Mouse (Mus musculus): ENCODE measurements around the gene Gramd1c. TPM values are rescaled to one million over a fixed set of nuclear protein-coding genes. Genes with fewer than 3 reads are reported as not detected.

The Gramd1c gene
- polyA plus RNA-seq, 1 experiment from 2014 or later, result 5.7 TPM

DNA sequence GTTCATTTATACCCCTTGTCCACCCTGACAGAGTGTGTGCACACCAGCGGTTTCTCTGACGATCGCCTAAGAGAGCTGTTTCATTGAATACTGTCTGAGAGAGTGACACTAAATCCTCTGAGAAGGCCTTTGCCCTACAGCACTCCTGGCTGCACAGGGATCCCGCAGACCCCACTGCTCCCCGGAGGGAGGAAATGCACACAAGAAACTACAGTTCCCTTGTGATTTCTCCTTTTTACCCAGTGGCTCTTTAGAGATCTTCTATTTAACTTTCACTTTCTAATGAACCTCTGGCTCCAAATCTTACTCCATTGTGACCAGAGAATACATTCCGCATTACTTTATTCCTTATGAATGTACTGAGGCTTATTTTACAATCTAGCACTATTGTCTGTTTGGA is 36.9 kb downstream of the Gramd1c start:
- TF ChIP-seq CTCF (IDR thresholded peaks at IDR 0.05; ENCODE audit: low read depth), result no peak
- H3K4me3 ChIP-seq (replicated peaks; ENCODE audit: low read depth, low read length), result no peak overlapping the region
- no peak overlapping the region for H3K9ac ChIP-seq (ENCODE audit: low read depth, low read length)
- H3K27me3 ChIP-seq (ENCODE audit: insufficient read depth, low read length), result no peaks in the 10 kb centered on the region
- no peaks in the 10 kb centered on the region for H3K36me3 ChIP-seq (ENCODE audit: insufficient read depth, low read length)
- peak overlapping the region; percentile 25 for H3K4me2 ChIP-seq (ENCODE audit: low read length)
- H3K27ac ChIP-seq, result 0 out of 2 replicates have a peak overlapping the region, but pooled peaks have one; percentile 31
- WGBS, result 36% methylated on average over 6 of the region's 6 CpGs
- ATAC-seq (replicated peaks; ENCODE audit: low FRiP score, low read depth) (no peak), DNase-seq (ENCODE audit: low spot score) (peak; percentile 20)
- no peaks in the 10 kb centered on the region for H3K9me3 ChIP-seq (replicated peaks; ENCODE audit: low read length)
- no peaks in the 10 kb centered on the region for H3K4me1 ChIP-seq (replicated peaks; ENCODE audit: insufficient read depth, low read length)

DNA sequence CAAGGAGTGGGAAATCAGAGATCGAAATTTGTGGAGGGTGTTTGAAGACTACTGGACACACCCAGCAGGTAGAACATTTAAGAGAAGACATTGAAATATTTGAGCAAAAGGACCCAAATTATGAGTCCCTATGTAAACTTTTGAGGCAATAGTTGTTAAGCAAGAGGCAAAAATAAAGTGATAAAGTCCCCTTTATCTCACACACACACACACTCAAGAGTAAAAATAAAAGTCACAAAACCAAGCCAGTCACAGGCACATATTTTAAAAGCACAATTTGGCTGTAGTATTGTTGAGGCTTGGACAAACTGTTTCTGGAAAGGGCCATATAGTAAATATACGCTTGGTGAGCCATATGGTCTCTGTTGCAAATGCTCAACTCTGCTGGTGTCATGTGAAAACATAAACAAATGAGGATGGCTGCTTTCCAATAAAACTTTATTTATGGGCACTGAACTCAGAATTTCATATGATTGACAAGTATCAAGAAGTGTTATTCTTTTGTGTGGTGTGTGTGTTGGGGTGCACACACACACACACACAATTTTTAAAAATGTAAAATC is 44.1 kb downstream of the Gramd1c start:
- no peak overlapping the region for H3K4me2 ChIP-seq (ENCODE audit: low read length)
- WGBS, result 84% methylated on average over 2 of the region's 2 CpGs
- no peak for ATAC-seq (replicated peaks; ENCODE audit: low FRiP score, low read depth)

DNA sequence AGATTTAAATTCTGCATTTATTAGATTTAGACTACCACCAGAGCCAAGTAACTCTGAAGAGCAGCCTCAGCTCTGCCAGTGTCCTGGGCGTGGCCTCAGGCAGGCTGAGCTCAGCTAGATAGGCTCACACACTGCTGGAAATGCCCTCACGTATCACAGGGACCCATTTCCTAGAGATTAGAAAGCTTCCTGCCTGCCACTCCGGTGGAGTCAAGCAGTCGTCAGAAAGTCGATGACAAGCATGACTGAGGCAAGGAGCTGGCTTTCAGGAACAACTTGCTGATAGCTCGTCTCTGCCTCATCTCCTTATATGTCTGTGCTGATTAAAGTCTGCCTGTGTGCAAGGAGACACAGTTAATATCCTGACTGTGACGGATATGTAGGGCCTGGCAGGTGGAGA is 44.8 kb downstream of the Gramd1c start:
- 46% methylated on average over 7 of the region's 7 CpGs for WGBS
- DNase-seq (ENCODE audit: low spot score), result no peak

More for the DNA sequence above, 44.1 kb downstream of the Gramd1c start:
- no peak for TF ChIP-seq CTCF (IDR thresholded peaks at IDR 0.05; ENCODE audit: low read depth)
- DNase-seq (ENCODE audit: low spot score), result no peak
- Histone ChIP-seq H3K27ac (no peak overlapping the region), H3K27me3 (ENCODE audit: insufficient read depth, low read length) (no peaks in the 10 kb centered on the region), H3K4me1 (replicated peaks; ENCODE audit: insufficient read depth, low read length) (no peaks in the 10 kb centered on the region), H3K9ac (ENCODE audit: low read depth, low read length) (no peak overlapping the region), H3K4me3 (replicated peaks; ENCODE audit: low read depth, low read length) (no peak overlapping the region), H3K9me3 (replicated peaks; ENCODE audit: low read length) (no peaks in the 10 kb centered on the region), H3K36me3 (ENCODE audit: insufficient read depth, low read length) (no peaks in the 10 kb centered on the region)

DNA sequence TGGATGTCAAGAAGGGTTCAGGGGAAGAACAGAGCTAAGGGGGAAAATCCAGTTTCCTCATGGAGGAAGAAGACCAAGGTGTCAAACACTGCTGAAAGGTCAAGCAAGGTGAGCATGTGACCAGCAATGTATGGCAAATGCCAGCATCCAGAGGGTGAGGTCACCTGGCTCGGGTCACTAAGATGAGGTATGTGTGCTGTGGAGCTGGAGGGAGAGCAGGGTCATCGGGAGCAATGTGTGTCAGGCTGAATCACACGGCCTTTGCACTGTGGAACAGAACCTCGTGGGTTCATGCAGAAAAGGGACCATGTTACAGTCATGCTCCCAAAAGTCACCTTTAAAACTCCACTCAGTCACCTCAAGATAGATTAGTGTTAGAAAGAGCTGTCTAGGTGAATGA is 45.4 kb downstream of the Gramd1c start:
- H3K27ac ChIP-seq, result no peak overlapping the region
- WGBS, result 87% methylated on average over 4 of the region's 4 CpGs
- DNase-seq (ENCODE audit: low spot score), result no peak
- H3K4me2 ChIP-seq (ENCODE audit: low read length), result no peak overlapping the region
- no peak overlapping the region for H3K9ac ChIP-seq (ENCODE audit: low read depth, low read length)
- H3K36me3 ChIP-seq (ENCODE audit: insufficient read depth, low read length), result no peaks in the 10 kb centered on the region
- H3K9me3 ChIP-seq (replicated peaks; ENCODE audit: low read length), result no peaks in the 10 kb centered on the region
- no peaks in the 10 kb centered on the region for H3K27me3 ChIP-seq (ENCODE audit: insufficient read depth, low read length)
- H3K4me1 ChIP-seq (replicated peaks; ENCODE audit: insufficient read depth, low read length), result no peaks in the 10 kb centered on the region
- no peak for TF ChIP-seq CTCF (IDR thresholded peaks at IDR 0.05; ENCODE audit: low read depth)
- H3K4me3 ChIP-seq (replicated peaks; ENCODE audit: low read depth, low read length), result no peak overlapping the region
- no peak for ATAC-seq (replicated peaks; ENCODE audit: low FRiP score, low read depth)

More for the DNA sequence above, 44.8 kb downstream of the Gramd1c start:
- H3K9ac ChIP-seq (ENCODE audit: low read depth, low read length), result no peak overlapping the region
- no peak overlapping the region for H3K27ac ChIP-seq
- TF ChIP-seq CTCF (IDR thresholded peaks at IDR 0.05; ENCODE audit: low read depth), result no peak
- H3K4me1 ChIP-seq (replicated peaks; ENCODE audit: insufficient read depth, low read length), result no peaks in the 10 kb centered on the region
- H3K36me3 ChIP-seq (ENCODE audit: insufficient read depth, low read length), result no peaks in the 10 kb centered on the region
- H3K27me3 ChIP-seq (ENCODE audit: insufficient read depth, low read length), result no peaks in the 10 kb centered on the region
- no peak for ATAC-seq (replicated peaks; ENCODE audit: low FRiP score, low read depth)
- no peak overlapping the region for H3K4me3 ChIP-seq (replicated peaks; ENCODE audit: low read depth, low read length)
- H3K4me2 ChIP-seq (ENCODE audit: low read length), result no peak overlapping the region
- H3K9me3 ChIP-seq (replicated peaks; ENCODE audit: low read length), result no peaks in the 10 kb centered on the region

DNA sequence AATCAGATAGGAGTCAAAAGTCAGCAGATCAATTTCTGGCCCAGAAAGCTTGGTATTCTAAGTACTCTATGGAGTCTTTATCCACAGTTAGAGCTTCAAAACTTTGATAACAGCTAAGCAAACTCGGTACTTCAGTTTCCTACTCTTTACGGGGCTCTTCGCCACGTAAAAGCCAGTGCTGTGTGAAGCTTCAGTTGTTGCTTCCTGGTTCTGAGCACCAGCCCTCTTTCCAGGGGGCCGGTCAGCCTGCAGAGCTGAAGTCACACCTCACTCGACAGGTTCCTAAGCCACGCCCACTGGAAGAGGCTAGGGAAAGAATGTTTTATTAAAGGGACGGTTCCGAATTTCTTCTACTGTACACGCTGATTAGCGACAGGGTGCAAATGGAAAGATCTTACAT is 47.0 kb downstream of the Gramd1c start:
- Histone ChIP-seq H3K9me3 (replicated peaks; ENCODE audit: low read length) (no peaks in the 10 kb centered on the region), H3K4me1 (replicated peaks; ENCODE audit: insufficient read depth, low read length) (no peaks in the 10 kb centered on the region), H3K27ac (no peak overlapping the region), H3K36me3 (ENCODE audit: insufficient read depth, low read length) (no peaks in the 10 kb centered on the region), H3K4me3 (replicated peaks; ENCODE audit: low read depth, low read length) (peak overlapping the region; percentile 36; the same call in 1 of the 2 replicates), H3K9ac (ENCODE audit: low read depth, low read length) (peak overlapping the region; percentile 43), H3K4me2 (ENCODE audit: low read length) (peak overlapping the region; percentile 54), H3K27me3 (ENCODE audit: insufficient read depth, low read length) (no peaks in the 10 kb centered on the region)
- DNase-seq (ENCODE audit: low spot score) (peak; percentile 67), ATAC-seq (replicated peaks; ENCODE audit: low FRiP score, low read depth) (peak; percentile 89)
- TF ChIP-seq CTCF (IDR thresholded peaks at IDR 0.05; ENCODE audit: low read depth), result no peak
- WGBS, result 8% methylated on average over 11 of the region's 11 CpGs

DNA sequence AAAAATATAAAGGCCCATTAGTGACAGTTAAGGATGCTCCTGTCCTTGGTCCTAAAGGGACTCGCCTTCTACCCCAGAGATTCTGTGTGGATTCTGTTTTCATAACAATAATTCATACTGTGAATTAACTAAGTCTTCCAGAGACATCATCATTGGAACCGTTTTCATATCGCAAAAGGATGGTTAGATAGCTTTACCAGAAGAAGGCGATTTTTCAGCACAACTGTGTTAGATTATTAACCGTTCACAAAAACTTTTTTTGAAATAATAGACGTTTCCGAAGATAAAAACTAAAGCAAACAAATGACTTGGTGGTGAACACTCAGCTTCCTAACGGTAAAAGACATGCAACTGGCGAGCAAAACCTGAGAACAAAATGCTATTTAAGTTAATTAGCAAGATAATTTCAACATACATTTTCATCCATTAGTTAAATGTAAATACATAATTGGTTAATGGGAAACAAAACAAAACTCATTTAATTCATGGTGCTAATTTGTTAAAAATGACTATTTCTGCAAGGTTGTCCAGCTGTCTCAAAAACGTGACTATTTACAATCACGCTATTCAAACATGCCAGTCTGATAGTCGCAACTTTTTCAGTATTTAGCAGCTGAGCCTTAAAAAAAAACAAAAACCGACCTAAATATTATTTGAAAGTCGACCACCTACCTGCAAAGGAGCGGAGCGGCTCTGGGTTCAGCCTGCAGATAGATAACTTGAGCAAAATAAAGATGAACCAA is 47.6 kb downstream of the Gramd1c start:
- H3K9ac ChIP-seq (ENCODE audit: low read depth, low read length), result peak overlapping the region; percentile 43
- no peaks in the 10 kb centered on the region for H3K36me3 ChIP-seq (ENCODE audit: insufficient read depth, low read length)
- TF ChIP-seq CTCF (IDR thresholded peaks at IDR 0.05; ENCODE audit: low read depth), result no peak
- no peak for DNase-seq (ENCODE audit: low spot score)
- H3K27ac ChIP-seq, result no peak overlapping the region
- H3K9me3 ChIP-seq (replicated peaks; ENCODE audit: low read length), result no peaks in the 10 kb centered on the region
- peak overlapping the region; percentile 54 for H3K4me2 ChIP-seq (ENCODE audit: low read length)
- WGBS, result 60% methylated on average over 16 of the region's 16 CpGs
- H3K27me3 ChIP-seq (ENCODE audit: insufficient read depth, low read length), result no peaks in the 10 kb centered on the region
- no peaks in the 10 kb centered on the region for H3K4me1 ChIP-seq (replicated peaks; ENCODE audit: insufficient read depth, low read length)
- no peak for ATAC-seq (replicated peaks; ENCODE audit: low FRiP score, low read depth)
- H3K4me3 ChIP-seq (replicated peaks; ENCODE audit: low read depth, low read length), result peak overlapping the region; percentile 36; the same call in 1 of the 2 replicates

All from kidney, postnatal 0 days (tissue).